Mouse (Mus musculus) limb, embryonic 11.5 days (tissue): ENCODE data around the gene Clcn6. TPM values are rescaled to one million over a fixed set of nuclear protein-coding genes. Genes with fewer than 3 reads are reported as not detected.

Experiments
- ATAC-seq: fragments of 200-750 bp; cut with Nextera tagmentation; 2 replicates; pipeline ENCODE4 v1.8.0; 2017; ENCODE audit warnings: low read depth; ENCODE audit not compliant: insufficient number of reproducible peaks, low FRiP score, low TSS enrichment
- DNase-seq: peaks from one replicate; pipeline ENCODE4 v3.0.0-alpha.2; 2015; ENCODE audit warnings: low spot score
- H3K27ac ChIP-seq: fragments of 300-500 bp; sonication (generic); replicated peaks from 2 replicates; pipeline ENCODE4 v1.5.1; 2014; ENCODE audit warnings: low read depth, mild to moderate bottlenecking, low read length
- H3K27me3 ChIP-seq: fragments of 300-500 bp; sonication (generic); 2 replicates; pipeline ENCODE4 v1.6.1; 2014; ENCODE audit warnings: mild to moderate bottlenecking, low read length, mixed read lengths; ENCODE audit not compliant: control insufficient read depth, insufficient read depth
- H3K36me3 ChIP-seq: fragments of 300-500 bp; sonication (generic); 2 replicates; pipeline ENCODE4 v1.6.1; 2014; ENCODE audit warnings: mild to moderate bottlenecking, low read length, moderate library complexity, mixed read lengths; ENCODE audit not compliant: control insufficient read depth, insufficient read depth
- H3K4me1 ChIP-seq: fragments of 300-500 bp; sonication (generic); 2 replicates; pipeline ENCODE4 v1.6.1; 2014; ENCODE audit warnings: low read length, mixed read lengths; ENCODE audit not compliant: control insufficient read depth, insufficient read depth
- H3K4me2 ChIP-seq: fragments of 300-500 bp; sonication (generic); 2 replicates; pipeline ENCODE4 v1.6.1; 2014; ENCODE audit warnings: low read depth, mild to moderate bottlenecking, moderate library complexity; ENCODE audit not compliant: severe bottlenecking
- H3K4me3 ChIP-seq: fragments of 300-500 bp; sonication (generic); 2 replicates; pipeline ENCODE4 v1.5.1; 2014; ENCODE audit warnings: low read depth, low read length
- H3K9ac ChIP-seq: fragments of 300-500 bp; sonication (generic); 2 replicates; pipeline ENCODE4 v1.6.1; 2014; ENCODE audit warnings: mild to moderate bottlenecking, low read length
- H3K9me3 ChIP-seq: fragments of 300-500 bp; sonication (generic); 2 replicates; pipeline ENCODE4 v1.6.1; 2016; ENCODE audit warnings: low read length; ENCODE audit not compliant: control insufficient read depth
- WGBS: fragments of 180-500 bp; shearing (Covaris S2); extraction: QIAGEN DNeasy Blood & Tissue Kit; methylation state at CpG from one replicate; pipeline ENCODE4 v1.1.7; 2014; 5-methylcytosine and 5-hydroxymethylcytosine counted together
- polyA plus RNA-seq: library from polyadenylated mRNA; unstranded; fragments of >200 nt; fragmentation: Nextera tagmentation; extraction: Ambion mirVana; gene quantifications from 2 replicates; pipeline ENCODE4 v1.2.1, GENCODE M21; 2014

The Clcn6 gene
- polyA plus RNA-seq, 1 experiment from 2014 or later = 7.5 TPM

GRCm38 (mm10) chr4:147976237-147976636 lies 62.4 kb downstream of the Clcn6 start:
- ATAC-seq (no peak), DNase-seq (no peak)
- Histone ChIP-seq H3K4me2 (no peak overlapping the region), H3K9ac (no peak overlapping the region), H3K4me3 (no peak overlapping the region), H3K9me3 (no peaks in the 10 kb centered on the region; the same call in 1 of the 2 replicates), H3K27me3 (no peaks in the 10 kb centered on the region), H3K36me3 (no peaks in the 10 kb centered on the region), H3K4me1 (no peaks in the 10 kb centered on the region), H3K27ac (no peak overlapping the region)
- 83% methylated on average over 3 of the region's 3 CpGs for WGBS

GRCm38 (mm10) chr4:147969337-147969736 lies 69.3 kb downstream of the Clcn6 start:
- WGBS = 54% methylated on average over 9 of the region's 9 CpGs
- no peaks in the 10 kb centered on the region for H3K9me3 ChIP-seq
- H3K4me3 ChIP-seq = no peak overlapping the region
- DNase-seq = no peak
- no peaks in the 10 kb centered on the region for H3K36me3 ChIP-seq
- no peak overlapping the region for H3K4me2 ChIP-seq
- H3K4me1 ChIP-seq = no peaks in the 10 kb centered on the region
- no peak overlapping the region for H3K9ac ChIP-seq
- no peak for ATAC-seq
- no peak overlapping the region for H3K27ac ChIP-seq
- H3K27me3 ChIP-seq = no peaks in the 10 kb centered on the region

- Histone ChIP-seq H3K4me2 (no peak overlapping the region), H3K9ac (no peak overlapping the region), H3K9me3 (no peaks in the 10 kb centered on the region), H3K4me1 (no peaks in the 10 kb centered on the region), H3K27me3 (no peaks in the 10 kb centered on the region), H3K4me3 (no peak overlapping the region), H3K36me3 (no peaks in the 10 kb centered on the region), H3K27ac (no peak overlapping the region)
- ATAC-seq (no peak), DNase-seq (no peak)
- WGBS = 85% methylated on average over 2 of the region's 2 CpGs
Observed at GRCm38 (mm10) chr4:147968816-147969215, 69.8 kb downstream of the Clcn6 start.

DNA sequence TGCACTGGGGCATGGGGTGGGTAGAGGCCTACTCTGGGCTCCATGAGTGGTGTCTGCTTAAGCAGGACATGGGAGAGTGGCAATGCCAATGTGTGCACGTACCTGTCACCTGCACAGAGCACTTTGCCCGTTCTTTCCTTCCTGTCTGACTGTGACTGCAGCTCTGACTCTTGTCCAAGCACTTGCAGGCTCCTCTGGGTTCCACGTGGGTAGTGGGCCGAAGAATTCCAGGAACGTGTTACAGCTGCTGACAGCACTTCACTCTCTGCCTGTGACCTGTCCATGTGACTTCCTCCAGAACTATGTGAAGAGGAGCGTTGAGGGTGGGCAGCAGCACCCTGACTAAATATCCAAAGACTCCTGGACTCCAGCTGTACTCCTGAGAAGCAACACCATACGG lies 72.9 kb downstream of the Clcn6 start:
- Histone ChIP-seq H3K27me3 (no peaks in the 10 kb centered on the region), H3K9ac (no peak overlapping the region), H3K36me3 (no peaks in the 10 kb centered on the region), H3K4me2 (no peak overlapping the region), H3K9me3 (no peaks in the 10 kb centered on the region), H3K4me3 (no peak overlapping the region), H3K4me1 (no peaks in the 10 kb centered on the region), H3K27ac (no peak overlapping the region)
- 73% methylated on average over 7 of the region's 7 CpGs for WGBS
- no peak for DNase-seq
- ATAC-seq = no peak

GRCm38 (mm10) chr4:147963623-147964022 lies 75.0 kb downstream of the Clcn6 start:
- Histone ChIP-seq H3K4me2 (no peak overlapping the region), H3K27ac (no peak overlapping the region), H3K36me3 (no peaks in the 10 kb centered on the region), H3K4me1 (no peaks in the 10 kb centered on the region), H3K27me3 (no peaks in the 10 kb centered on the region), H3K9me3 (no peaks in the 10 kb centered on the region), H3K4me3 (no peak overlapping the region), H3K9ac (no peak overlapping the region)
- WGBS = 88% methylated on average over 15 of the region's 15 CpGs
- ATAC-seq (no peak), DNase-seq (no peak)

DNA sequence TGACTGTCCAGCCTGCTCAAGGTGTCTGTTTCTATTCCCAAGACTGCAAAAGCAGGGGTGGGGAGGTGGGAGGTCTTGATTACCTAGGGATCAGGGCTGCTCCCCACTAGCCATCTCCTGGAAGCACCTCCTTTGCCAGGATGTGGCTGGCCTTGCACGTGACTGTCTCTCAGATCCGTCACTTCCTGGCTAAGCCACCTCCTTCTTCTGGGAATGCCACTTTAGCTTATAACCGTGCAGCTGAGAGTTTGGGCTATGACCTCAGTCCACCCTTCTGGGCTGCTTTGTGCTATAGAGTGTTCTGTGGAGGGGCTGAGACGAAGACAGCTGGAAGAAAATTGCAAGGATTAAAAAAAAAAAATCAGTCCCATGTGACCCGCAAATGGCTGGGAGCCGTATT lies 75.8 kb downstream of the Clcn6 start:
- no peaks in the 10 kb centered on the region for H3K9me3 ChIP-seq
- no peak for ATAC-seq
- H3K27ac ChIP-seq = no peak overlapping the region
- no peak overlapping the region for H3K4me3 ChIP-seq
- 64% methylated on average over 6 of the region's 6 CpGs for WGBS
- no peak overlapping the region for H3K4me2 ChIP-seq
- no peak overlapping the region for H3K9ac ChIP-seq
- no peaks in the 10 kb centered on the region for H3K4me1 ChIP-seq
- DNase-seq = no peak
- H3K36me3 ChIP-seq = no peaks in the 10 kb centered on the region
- no peaks in the 10 kb centered on the region for H3K27me3 ChIP-seq

- peak; percentile 26; the same call in 1 of the 2 replicates for ATAC-seq
- 44% methylated on average over 6 of the region's 6 CpGs for WGBS
- Histone ChIP-seq H3K36me3 (no peaks in the 10 kb centered on the region), H3K4me2 (no peak overlapping the region), H3K27me3 (no peaks in the 10 kb centered on the region), H3K4me3 (no peak overlapping the region), H3K9me3 (no peaks in the 10 kb centered on the region), H3K27ac (no peak overlapping the region), H3K9ac (no peak overlapping the region), H3K4me1 (no peaks in the 10 kb centered on the region)
- DNase-seq = peak; percentile 77
Observed at GRCm38 (mm10) chr4:147959881-147960831, 78.5 kb downstream of the Clcn6 start.

- Histone ChIP-seq H3K27ac (no peak overlapping the region), H3K4me3 (no peak overlapping the region), H3K27me3 (no peaks in the 10 kb centered on the region), H3K4me1 (no peaks in the 10 kb centered on the region), H3K4me2 (no peak overlapping the region), H3K36me3 (no peaks in the 10 kb centered on the region), H3K9me3 (no peaks in the 10 kb centered on the region), H3K9ac (no peak overlapping the region)
- 44% methylated on average over 11 of the region's 11 CpGs for WGBS
- DNase-seq (peak; percentile 80), ATAC-seq (no peak)
Observed at GRCm38 (mm10) chr4:147957141-147957540, 81.5 kb downstream of the Clcn6 start.
